ENCODE assay signal across 23 mouse cellular contexts in the genomic region with DNA sequence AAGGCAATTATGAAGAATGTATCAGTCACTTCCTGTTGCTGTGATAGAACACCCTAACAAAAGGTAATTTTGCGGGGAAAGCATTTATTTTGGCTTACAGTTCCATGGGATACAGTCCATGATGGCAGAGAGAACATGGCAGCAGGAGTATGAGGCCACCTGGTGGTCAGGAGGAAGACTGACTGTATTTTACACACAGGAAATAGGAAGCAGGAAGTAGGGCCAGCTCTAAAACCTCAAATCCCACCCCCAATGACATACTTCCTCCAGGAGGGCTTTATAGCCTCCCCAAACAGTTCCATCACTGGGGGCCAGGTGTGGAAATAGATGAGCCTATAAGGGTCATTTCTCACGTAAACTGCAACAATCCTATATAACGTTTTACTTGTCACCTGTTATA. TPM values are rescaled to one million over a fixed set of nuclear protein-coding genes. Genes with fewer than 3 reads are reported as not detected.
DNase-seq lines count a peak whose midpoint lies in the region; ATAC-seq and TF ChIP-seq lines count a peak whose summit lies in the region.
"Had no signal": no experiment of that assay in that cellular context is flagged by ENCODE, and none has a peak within 500 bp of the region (broad histone marks: within the 10 kb centered on the region; RNA-seq: fewer than 3 reads in every experiment).

No protein-coding gene starts in this region.

- TF ChIP-seq CTCF in intestine, postnatal 0 days (IDR thresholded peaks at IDR 0.05; ENCODE audit: low read depth), result peak; percentile 45
- peak; percentile 36; the same call in 1 of the 2 replicates for TF ChIP-seq CTCF in midbrain, postnatal 0 days (IDR thresholded peaks at IDR 0.05)
- TF ChIP-seq CTCF in stomach, postnatal 0 days (IDR thresholded peaks at IDR 0.05; ENCODE audit: low read depth), result peak; percentile 44

- no peak for TF ChIP-seq EP300 in stomach, postnatal 0 days (optimal IDR thresholded peaks at IDR 0.05)

- ATAC-seq in intestine, postnatal 0 days, result no peak
- ATAC-seq in intestine, embryonic 15.5 days, result no peak
- ATAC-seq in midbrain, postnatal 0 days (ENCODE audit: low FRiP score), result no peak
- ATAC-seq in midbrain, embryonic 11.5 days (ENCODE audit: low FRiP score), result no peak
- ATAC-seq in stomach, postnatal 0 days (ENCODE audit: low FRiP score, low TSS enrichment), result no peak
- ATAC-seq: midbrain, embryonic 13.5 days had no signal

- no peaks in the 10 kb centered on the region for H3K36me3 ChIP-seq in intestine, postnatal 0 days (ENCODE audit: control insufficient read depth, insufficient read depth)
- no peaks in the 10 kb centered on the region for H3K36me3 ChIP-seq in intestine, embryonic 15.5 days
- no peaks in the 10 kb centered on the region for H3K36me3 ChIP-seq in midbrain, postnatal 0 days (ENCODE audit: insufficient read depth, low read length)
- no peaks in the 10 kb centered on the region for H3K36me3 ChIP-seq in midbrain, embryonic 11.5 days (ENCODE audit: control insufficient read depth, insufficient read depth, low read length)
- no peaks in the 10 kb centered on the region for H3K36me3 ChIP-seq in stomach, postnatal 0 days (ENCODE audit: control insufficient read depth, insufficient read depth, low read length)
- H3K36me3 ChIP-seq: forebrain, embryonic 12.5 days; kidney, embryonic 15.5 days; limb, embryonic 10.5 days; liver, embryonic 13.5 days; midbrain, embryonic 13.5 days; neural tube, embryonic 15.5 days had no signal

- H3K27me3 ChIP-seq in intestine, postnatal 0 days (replicated peaks; ENCODE audit: control insufficient read depth, insufficient read depth, low read length), result no peaks in the 10 kb centered on the region
- H3K27me3 ChIP-seq in intestine, embryonic 15.5 days (replicated peaks), result no peaks in the 10 kb centered on the region
- H3K27me3 ChIP-seq in midbrain, postnatal 0 days (ENCODE audit: insufficient read depth, low read length), result no peaks in the 10 kb centered on the region
- H3K27me3 ChIP-seq in midbrain, embryonic 11.5 days (ENCODE audit: control insufficient read depth, insufficient read depth, low read length), result no peaks in the 10 kb centered on the region
- no peaks in the 10 kb centered on the region for H3K27me3 ChIP-seq in stomach, postnatal 0 days (ENCODE audit: control insufficient read depth, insufficient read depth, low read length)
- H3K27me3 ChIP-seq: forebrain, embryonic 12.5 days; kidney, embryonic 15.5 days; liver, embryonic 13.5 days; midbrain, embryonic 13.5 days; neural tube, embryonic 15.5 days had no signal

- H3K9me3 ChIP-seq in intestine, postnatal 0 days (ENCODE audit: control insufficient read depth), result no peaks in the 10 kb centered on the region
- no peaks in the 10 kb centered on the region for H3K9me3 ChIP-seq in intestine, embryonic 15.5 days
- 0 out of 2 replicates have a peak, but pooled peaks cover 3% of the 10 kb centered on the region for H3K9me3 ChIP-seq in midbrain, postnatal 0 days (ENCODE audit: low read length)
- no peaks in the 10 kb centered on the region for H3K9me3 ChIP-seq in midbrain, embryonic 11.5 days (ENCODE audit: control insufficient read depth, low read length)
- no peaks in the 10 kb centered on the region for H3K9me3 ChIP-seq in stomach, postnatal 0 days (ENCODE audit: control insufficient read depth, low read length)
- H3K9me3 ChIP-seq: forebrain, embryonic 12.5 days; limb, embryonic 10.5 days; liver, embryonic 13.5 days; midbrain, embryonic 13.5 days; neural tube, embryonic 15.5 days had no signal

- H3K4me2 ChIP-seq in intestine, postnatal 0 days (replicated peaks; ENCODE audit: low read depth), result no peak overlapping the region
- H3K4me2 ChIP-seq in intestine, embryonic 15.5 days (replicated peaks), result no peak overlapping the region
- no peak overlapping the region for H3K4me2 ChIP-seq in midbrain, postnatal 0 days (ENCODE audit: low read depth, low read length, poor library complexity, severe bottlenecking)
- H3K4me2 ChIP-seq in midbrain, embryonic 11.5 days, result no peak overlapping the region
- no peak overlapping the region for H3K4me2 ChIP-seq in stomach, postnatal 0 days (replicated peaks; ENCODE audit: low read depth)
- H3K4me2 ChIP-seq: forebrain, embryonic 12.5 days; kidney, embryonic 15.5 days; liver, embryonic 13.5 days; midbrain, embryonic 13.5 days; neural tube, embryonic 15.5 days had no signal

- no peak overlapping the region for H3K27ac ChIP-seq in intestine, postnatal 0 days (ENCODE audit: low read depth, low read length)
- H3K27ac ChIP-seq in intestine, embryonic 15.5 days, result no peak overlapping the region
- H3K27ac ChIP-seq in midbrain, postnatal 0 days (ENCODE audit: low read depth, low read length), result no peak overlapping the region
- no peak overlapping the region for H3K27ac ChIP-seq in midbrain, embryonic 11.5 days (ENCODE audit: low read depth, low read length)
- H3K27ac ChIP-seq in stomach, postnatal 0 days (replicated peaks), result no peak overlapping the region
- H3K27ac ChIP-seq: forebrain, embryonic 12.5 days; kidney, embryonic 15.5 days; limb, embryonic 10.5 days; liver, embryonic 13.5 days; midbrain, embryonic 13.5 days; neural tube, embryonic 15.5 days had no signal

- H3K4me1 ChIP-seq in intestine, postnatal 0 days (replicated peaks; ENCODE audit: control insufficient read depth, insufficient read depth, low read length), result no peaks in the 10 kb centered on the region
- no peaks in the 10 kb centered on the region for H3K4me1 ChIP-seq in intestine, embryonic 15.5 days (replicated peaks)
- no peaks in the 10 kb centered on the region for H3K4me1 ChIP-seq in midbrain, postnatal 0 days (ENCODE audit: insufficient read depth, low read length)
- H3K4me1 ChIP-seq in midbrain, embryonic 11.5 days (ENCODE audit: control insufficient read depth, insufficient read depth, low read length), result no peaks in the 10 kb centered on the region
- no peaks in the 10 kb centered on the region for H3K4me1 ChIP-seq in stomach, postnatal 0 days (replicated peaks; ENCODE audit: control insufficient read depth, insufficient read depth)
- H3K4me1 ChIP-seq: forebrain, embryonic 12.5 days; kidney, embryonic 15.5 days; limb, embryonic 10.5 days; liver, embryonic 13.5 days; midbrain, embryonic 13.5 days; neural tube, embryonic 15.5 days had no signal

- H3K9ac ChIP-seq in intestine, postnatal 0 days (ENCODE audit: low read depth, low read length), result no peak overlapping the region
- H3K9ac ChIP-seq in intestine, embryonic 15.5 days, result no peak overlapping the region
- H3K9ac ChIP-seq in midbrain, postnatal 0 days (replicated peaks; ENCODE audit: low read length, poor library complexity, severe bottlenecking), result no peak overlapping the region
- H3K9ac ChIP-seq in midbrain, embryonic 11.5 days (ENCODE audit: low read length), result no peak overlapping the region
- no peak overlapping the region for H3K9ac ChIP-seq in stomach, postnatal 0 days (ENCODE audit: low read length)
- H3K9ac ChIP-seq: forebrain, embryonic 12.5 days; kidney, embryonic 15.5 days; liver, embryonic 13.5 days; midbrain, embryonic 13.5 days; neural tube, embryonic 15.5 days had no signal

- no peak for DNase-seq in midbrain, postnatal 0 days (ENCODE audit: low spot score)
- no peak for DNase-seq in midbrain, embryonic 11.5 days (ENCODE audit: low spot score, missing footprints)
- DNase-seq in ZHBTc4 (ENCODE audit: low read depth, low spot score) (peak; percentile 49), adipocyte (ENCODE audit: low spot score) (no peak)
- DNase-seq in stomach, postnatal 0 days (ENCODE audit: low spot score), result no peak
- no peak for DNase-seq in thymus, postnatal 36 days
- DNase-seq: adrenal gland, postnatal 36 days; B cell, adult 2 months; cerebellum, adult 8-10 months; liver, embryonic 13.5 days; lung, postnatal 36 days; retina, postnatal 1 day; thymus, adult 18-20 months had no signal

- H3K4me3 ChIP-seq in intestine, postnatal 0 days (ENCODE audit: low read depth, low read length), result no peak overlapping the region
- H3K4me3 ChIP-seq in intestine, embryonic 15.5 days (replicated peaks), result no peak overlapping the region
- H3K4me3 ChIP-seq in midbrain, postnatal 0 days (ENCODE audit: low read depth, low read length), result no peak overlapping the region
- no peak overlapping the region for H3K4me3 ChIP-seq in midbrain, embryonic 11.5 days (ENCODE audit: low read depth, low read length)
- no peak overlapping the region for H3K4me3 ChIP-seq in stomach, postnatal 0 days (ENCODE audit: low read depth, low read length)
- H3K4me3 ChIP-seq: forebrain, embryonic 12.5 days; kidney, embryonic 15.5 days; limb, embryonic 10.5 days; liver, embryonic 13.5 days; midbrain, embryonic 13.5 days; myocyte; neural tube, embryonic 15.5 days had no signal

- WGBS in intestine, postnatal 0 days, result 95% methylated on average over 3 of the region's 3 CpGs
- 94% methylated on average over 3 of the region's 3 CpGs for WGBS in intestine, embryonic 15.5 days
- 98% methylated on average over 3 of the region's 3 CpGs for WGBS in midbrain, postnatal 0 days
- 95% methylated on average over 3 of the region's 3 CpGs for WGBS in midbrain, embryonic 11.5 days
- WGBS in stomach, postnatal 0 days, result 94% methylated on average over 3 of the region's 3 CpGs

RNA-seq across cellular contexts. Expression of gene Ccdc170, which starts 39.8 kb away (rescaled TPM):
- polyA plus RNA-seq in intestine, postnatal 0 days (2015; fragmentation: Nextera tagmentation; extraction: Ambion mirVana), result 0.13 TPM in 1 of 2 replicates, not detected in the other
- polyA plus RNA-seq in intestine, embryonic 15.5 days (2015; fragmentation: Nextera tagmentation; extraction: Ambion mirVana), result 0.08 and 0.09 TPM in 2 replicates
- total RNA-seq in midbrain, postnatal 0 days (2014; rRNA removed), result 0.52 and 1.5 TPM in 2 replicates
- 0.47 and 0.48 TPM in 2 replicates for polyA plus RNA-seq in midbrain, postnatal 0 days (2015; fragmentation: Nextera tagmentation; extraction: Ambion mirVana)
- 0.10 and 0.11 TPM in 2 replicates for polyA plus RNA-seq in midbrain, embryonic 11.5 days (2014; fragmentation: Nextera tagmentation; extraction: Ambion mirVana)
- polyA plus RNA-seq in stomach, postnatal 0 days (2015; fragmentation: Nextera tagmentation; extraction: Ambion mirVana), result 0.06 TPM in 1 of 2 replicates, not detected in the other
- total RNA-seq: hematopoietic stem cell, adult 5-6 weeks had no signal
- polyA plus RNA-seq: heart, embryonic 14.5 days; liver, embryonic 13.5 days had no signal
